Mouse (Mus musculus): ENCODE data around the gene Arhgap40.
A peak's percentile ranks its signal among the peaks of the same experiment; 100 is the strongest.

The Arhgap40 gene

GRCm38 (mm10) chr2:158550067-158550466 is 37.5 kb downstream of the Arhgap40 start:
- DNase-seq (ENCODE audit: low spot score in 2 of 2) = peak; percentile 82 to 91

- no peak for DNase-seq (ENCODE audit: low spot score in 2 of 2)
These were observed 41.8 kb downstream of the Arhgap40 start for GRCm38 (mm10) chr2:158554366-158554765.

- no peak for DNase-seq (ENCODE audit: low spot score in 2 of 2)
These were observed 42.7 kb downstream of the Arhgap40 start for GRCm38 (mm10) chr2:158555252-158555651.

- no peak for DNase-seq (ENCODE audit: low spot score in 2 of 2)
These were observed 43.2 kb downstream of the Arhgap40 start for GRCm38 (mm10) chr2:158555812-158556211.

- DNase-seq (ENCODE audit: low spot score in 2 of 2) = peak; percentile 82 to 90
These were observed 43.6 kb downstream of the Arhgap40 start for GRCm38 (mm10) chr2:158556225-158556624.

- peak; percentile 76 to 78 for DNase-seq (ENCODE audit: low spot score in 2 of 2)
These were observed 44.2 kb downstream of the Arhgap40 start for GRCm38 (mm10) chr2:158556750-158557149.

GRCm38 (mm10) chr2:158559945-158560344 is 47.3 kb downstream of the Arhgap40 start:
- peak in 1 of 2 experiments; percentile 41 for DNase-seq (ENCODE audit: low spot score in 2 of 2)

GRCm38 (mm10) chr2:158560801-158561200 is 48.2 kb downstream of the Arhgap40 start:
- DNase-seq (ENCODE audit: low spot score in 2 of 2) = no peak

- peak in 1 of 2 experiments; percentile 47 for DNase-seq (ENCODE audit: low spot score in 2 of 2)
These were observed 49.0 kb downstream of the Arhgap40 start for GRCm38 (mm10) chr2:158561371-158562144.

GRCm38 (mm10) chr2:158570421-158571081 is 58.0 kb downstream of the Arhgap40 start:
- DNase-seq (ENCODE audit: low spot score in 2 of 2) = no peak

GRCm38 (mm10) chr2:158579979-158580378 is 67.4 kb downstream of the Arhgap40 start:
- no peak for DNase-seq (ENCODE audit: low spot score in 2 of 2)

- DNase-seq (ENCODE audit: low spot score in 2 of 2) = no peak
These were observed 72.2 kb downstream of the Arhgap40 start for GRCm38 (mm10) chr2:158584621-158585358.

GRCm38 (mm10) chr2:158588524-158589271 is 76.1 kb downstream of the Arhgap40 start:
- DNase-seq (ENCODE audit: low spot score in 2 of 2) = no peak

- DNase-seq (ENCODE audit: low spot score in 2 of 2) = no peak
These were observed 77.9 kb downstream of the Arhgap40 start for GRCm38 (mm10) chr2:158590495-158590894.

GRCm38 (mm10) chr2:158591286-158591685 is 78.7 kb downstream of the Arhgap40 start:
- DNase-seq (ENCODE audit: low spot score in 2 of 2) = peak; percentile 45 to 60

- DNase-seq (ENCODE audit: low spot score in 2 of 2) = no peak
These were observed 80.8 kb downstream of the Arhgap40 start for GRCm38 (mm10) chr2:158593371-158593770.

GRCm38 (mm10) chr2:158595103-158595502 is 82.5 kb downstream of the Arhgap40 start:
- DNase-seq (ENCODE audit: low spot score in 2 of 2) = peak; percentile 61 to 62

GRCm38 (mm10) chr2:158595577-158595976 is 83.0 kb downstream of the Arhgap40 start:
- no peak for DNase-seq (ENCODE audit: low spot score in 2 of 2)

GRCm38 (mm10) chr2:158596803-158597202 is 84.2 kb downstream of the Arhgap40 start:
- DNase-seq (ENCODE audit: low spot score in 2 of 2) = no peak
